Mouse (Mus musculus) liver, adult 10 weeks (tissue): Measurements from ENCODE around the gene Kng1. TPM values are rescaled to one million over a fixed set of nuclear protein-coding genes. Genes with fewer than 3 reads are reported as not detected.

Experiments used
- polyA plus RNA-seq: library from polyadenylated mRNA; stranded (reverse); fragments of 350-450 nt; fragmentation: Illumina TruSeq; extraction: RNeasy Lipid Tissue Mini Kit (QIAGEN cat#74804); gene quantifications from one replicate; pipeline ENCODE4 v1.2.3, GENCODE M21; 2014; ENCODE audit warnings: low read depth, low replicate concordance

Gene Kng1
- 2,910 TPM for polyA plus RNA-seq

DNA sequence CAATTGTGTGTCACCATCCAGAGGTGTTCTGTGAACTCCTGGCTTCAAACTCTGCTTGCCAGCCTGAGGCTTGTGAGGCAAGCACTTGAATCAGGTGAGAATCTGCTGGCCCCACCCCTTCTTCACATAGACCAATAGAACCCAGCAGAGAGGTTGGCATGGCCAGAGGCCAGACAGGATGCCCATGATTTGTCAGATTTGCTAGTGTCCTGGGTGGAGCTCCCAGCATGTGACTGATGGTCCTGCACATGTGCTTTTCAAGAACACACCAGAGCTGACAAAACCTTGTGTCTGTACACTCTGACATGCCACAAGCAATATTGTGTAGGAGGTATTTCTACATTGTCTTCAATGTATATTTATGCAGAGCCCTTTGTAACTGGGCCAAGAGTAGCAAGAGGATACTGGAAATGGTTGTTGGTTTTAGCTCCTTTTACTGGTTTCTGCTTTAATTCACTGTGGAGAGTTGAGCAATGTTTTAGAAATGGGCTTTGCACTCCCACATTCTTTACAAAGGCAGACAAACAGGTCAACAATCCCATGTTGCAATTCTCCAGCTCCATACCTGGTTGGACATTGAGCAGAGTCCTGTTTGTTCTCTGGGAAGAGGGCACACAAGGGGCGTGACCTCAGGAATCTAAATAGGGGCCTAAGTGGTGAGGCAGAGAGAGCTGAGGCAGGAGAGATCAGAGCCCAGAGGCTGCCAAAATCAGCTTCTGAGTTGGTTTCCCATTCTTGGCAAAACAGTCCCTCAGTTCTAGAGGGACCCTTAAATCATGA lies at the start of gene Kng1:
TSS of gene Kng1 (plus strand) at position 198 of the 780 bp plus-strand sequence.

GRCm38 (mm10) chr16:23028966-23029600 lies 28.6 kb upstream of the Kng1 start, which contains the start of gene Kng2:
Gene Kng2 (minus strand): TSS chr16:23029482.

GRCm38 (mm10) chr16:23107231-23107942 lies 49.7 kb downstream of the Kng1 start, which contains the start of gene Eif4a2:
Gene Eif4a2 (plus strand): TSS chr16:23107444.

GRCm38 (mm10) chr16:23127673-23128375 lies 70.2 kb downstream of the Kng1 start, which contains the start of gene Rfc4:
Gene Rfc4 (minus strand): TSS chr16:23127737.

Other genes starting within 250 kb of the Kng1 start
- gene Crygs, start 246.3 kb upstream of the Kng1 start, polyA plus RNA-seq = not detected
- 18.6 TPM for gene Tbccd1, start 200.2 kb upstream of the Kng1 start, polyA plus RNA-seq
- gene Dnajb11, start 200.0 kb upstream of the Kng1 start, polyA plus RNA-seq = 70.8 TPM
- gene Ahsg, start 166.6 kb upstream of the Kng1 start, polyA plus RNA-seq = 10,784 TPM
- gene Fetub, start 139.5 kb upstream of the Kng1 start, polyA plus RNA-seq = 367 TPM
- 1,812 TPM for gene Hrg, start 106.8 kb upstream of the Kng1 start, polyA plus RNA-seq
- 363 TPM for gene Kng2, start 28.4 kb upstream of the Kng1 start, polyA plus RNA-seq
- gene Eif4a2, start 49.6 kb downstream of the Kng1 start, polyA plus RNA-seq = 1,059 TPM
- 6.8 TPM for gene Rfc4, start 69.9 kb downstream of the Kng1 start, polyA plus RNA-seq
- gene Adipoq, start 88.7 kb downstream of the Kng1 start, polyA plus RNA-seq = 0.50 TPM
- gene St6gal1, start 166.9 kb downstream of the Kng1 start, polyA plus RNA-seq = 49.1 TPM